Mouse (Mus musculus) embryo, embryonic 10 days (tissue): ENCODE results near the gene Gm10842.

Source experiments
- DNase-seq: peaks from one replicate; pipeline ENCODE4 v3.0.0-alpha.2; 2015; ENCODE audit warnings: low spot score

Gm10842 gene

DNA sequence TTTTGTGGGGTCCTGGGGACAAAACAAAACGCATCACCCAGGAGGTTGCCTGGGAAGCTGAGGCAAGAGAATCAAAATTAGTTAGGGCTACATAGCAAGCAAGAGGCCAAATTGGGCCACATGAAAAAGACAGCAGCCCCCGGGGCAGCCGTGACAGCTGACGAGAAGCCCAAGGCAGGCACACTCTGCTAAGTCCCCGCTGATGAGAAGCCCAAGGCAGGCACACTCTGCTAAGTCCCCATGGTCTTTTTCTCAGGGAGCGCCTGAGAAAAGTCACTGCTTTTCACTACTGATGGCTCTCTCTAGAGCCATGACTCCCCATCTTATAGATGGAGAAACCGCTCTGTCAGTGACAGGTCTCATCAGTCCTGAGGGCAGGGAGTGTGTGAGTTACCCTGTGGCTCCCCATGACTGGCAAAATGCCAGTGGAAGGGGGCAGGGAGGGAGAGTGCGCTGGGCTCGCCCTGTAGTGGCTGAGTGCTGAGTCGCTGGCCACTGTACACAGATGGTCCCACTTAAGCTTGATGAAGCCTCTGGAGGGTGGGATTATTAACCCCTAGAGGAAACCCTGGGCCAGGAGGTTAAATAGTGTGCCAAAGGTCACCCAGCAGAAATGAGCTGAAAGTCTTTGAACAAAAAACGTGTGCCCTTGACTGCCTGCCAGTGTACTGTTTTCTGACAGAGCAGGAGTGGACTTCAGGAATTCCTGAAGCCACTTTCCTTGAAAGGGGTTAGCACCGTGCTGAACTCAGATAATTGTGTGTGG lies 6.6 kb downstream of the Gm10842 start:
- DNase-seq, result peak; percentile 79

DNA sequence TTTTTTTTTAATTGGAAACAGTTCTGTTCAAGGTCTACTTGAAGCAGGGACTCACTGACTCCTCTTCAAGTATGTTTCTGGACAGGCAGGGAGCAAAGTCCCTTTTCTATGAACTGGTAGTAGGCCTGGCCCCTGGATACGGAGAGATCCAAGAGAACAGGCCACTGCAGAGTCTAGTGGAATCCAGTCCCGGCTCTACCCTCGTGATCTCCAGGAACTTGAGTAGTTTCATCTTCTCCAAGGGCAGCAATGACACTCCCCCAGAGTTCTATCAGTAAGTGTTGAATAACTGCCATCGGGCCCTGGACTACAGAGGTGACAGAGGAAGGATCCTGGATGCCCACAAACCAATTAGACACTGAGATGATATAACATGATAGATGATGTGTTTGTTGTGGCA lies 9.2 kb downstream of the Gm10842 start:
- no peak for DNase-seq

DNA sequence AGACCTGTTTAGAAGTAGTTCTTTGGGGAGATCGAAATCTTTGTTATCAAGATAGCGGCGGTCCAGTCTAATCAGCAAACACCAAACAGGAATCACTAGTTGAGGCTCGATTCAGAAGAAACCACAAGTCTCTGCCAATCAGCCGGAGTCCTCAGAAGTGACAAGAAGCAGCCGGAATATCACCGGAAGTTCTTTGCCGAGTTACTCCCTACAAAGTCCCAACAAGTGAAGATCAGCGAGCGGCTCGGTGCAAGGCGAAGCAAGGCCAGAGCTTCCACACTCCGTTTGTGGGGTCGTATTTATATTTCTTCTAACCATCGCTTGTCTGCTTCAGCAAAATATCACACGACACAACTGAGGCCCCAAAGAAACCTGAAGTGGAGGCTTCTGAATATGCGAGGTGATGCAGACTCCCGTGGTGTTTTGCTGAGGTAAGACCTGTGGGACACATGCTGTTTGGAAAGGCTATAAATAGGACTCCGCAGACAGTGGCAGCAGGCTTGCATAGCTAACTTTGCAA lies 10.1 kb downstream of the Gm10842 start:
- DNase-seq, result no peak

DNA sequence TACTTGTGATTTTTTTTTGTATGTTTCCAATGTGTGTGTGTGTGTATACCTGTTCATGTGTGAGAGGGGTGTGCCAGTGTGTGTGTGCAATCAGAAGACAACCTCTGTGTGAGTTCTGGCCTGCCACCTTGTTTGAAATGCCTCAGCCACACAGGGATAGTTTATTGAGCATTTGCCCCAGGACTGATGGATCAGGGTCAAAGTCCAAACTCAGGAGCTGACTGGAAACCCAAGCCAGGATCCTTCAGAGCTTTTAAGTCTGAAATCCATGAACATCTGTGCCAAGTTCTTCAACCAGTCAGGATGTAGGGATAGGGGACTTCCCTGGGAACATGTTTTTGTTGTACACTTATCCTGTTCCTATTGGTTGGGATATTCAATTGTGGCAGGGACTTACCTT lies 11.4 kb downstream of the Gm10842 start:
- DNase-seq, result no peak

DNA sequence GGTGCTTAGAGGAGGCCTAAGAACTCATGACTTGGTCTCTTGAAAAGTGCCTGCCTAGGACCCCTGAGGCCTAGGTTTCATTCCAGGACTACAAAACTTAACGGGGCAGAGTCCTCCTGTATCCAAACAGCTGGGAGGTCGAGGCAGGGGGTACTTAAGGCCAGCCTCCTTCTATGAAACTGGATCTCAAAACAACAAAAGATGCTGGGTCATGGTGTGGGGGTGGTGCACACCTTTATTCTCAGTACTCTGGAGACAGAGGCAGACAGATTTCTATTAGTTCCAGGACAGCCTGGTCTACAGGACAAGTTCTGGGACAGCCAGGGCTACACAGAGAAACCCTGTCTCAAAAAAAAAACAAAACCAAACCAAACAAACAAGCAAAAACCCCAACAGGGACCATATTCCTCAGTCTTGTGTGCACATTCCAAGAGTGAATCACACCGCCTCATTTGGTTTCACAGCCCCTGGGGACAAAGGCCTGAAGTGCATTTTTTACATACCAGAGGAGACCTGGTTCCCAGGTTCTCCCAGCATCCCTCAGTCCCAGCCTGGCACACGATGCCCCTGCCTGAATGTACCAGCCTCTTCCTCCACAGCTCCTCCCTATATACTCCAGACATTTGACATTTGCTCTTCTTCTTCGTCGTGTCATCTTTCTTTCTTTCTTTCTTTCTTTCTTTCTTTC lies 13.1 kb downstream of the Gm10842 start:
- no peak for DNase-seq

DNA sequence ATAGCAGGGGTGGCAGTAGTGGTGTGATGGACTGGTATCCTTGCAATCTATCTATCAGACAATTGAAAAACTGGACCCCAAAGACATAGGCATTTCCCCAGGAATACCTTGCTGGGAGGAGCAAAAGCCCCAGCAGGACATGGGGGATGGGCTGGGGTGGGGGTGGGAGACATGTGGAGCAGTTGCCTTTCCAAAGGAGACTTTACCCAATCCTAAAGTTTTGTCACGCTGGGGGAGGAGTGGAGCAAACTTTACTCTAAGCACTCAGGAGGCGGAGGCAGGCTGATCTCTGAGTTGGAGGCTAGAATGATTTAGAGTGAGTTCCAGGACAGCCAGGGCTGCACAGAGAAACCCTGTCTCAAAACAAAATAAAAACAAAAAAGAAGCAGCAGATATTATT lies 14.7 kb downstream of the Gm10842 start:
- no peak for DNase-seq

DNA sequence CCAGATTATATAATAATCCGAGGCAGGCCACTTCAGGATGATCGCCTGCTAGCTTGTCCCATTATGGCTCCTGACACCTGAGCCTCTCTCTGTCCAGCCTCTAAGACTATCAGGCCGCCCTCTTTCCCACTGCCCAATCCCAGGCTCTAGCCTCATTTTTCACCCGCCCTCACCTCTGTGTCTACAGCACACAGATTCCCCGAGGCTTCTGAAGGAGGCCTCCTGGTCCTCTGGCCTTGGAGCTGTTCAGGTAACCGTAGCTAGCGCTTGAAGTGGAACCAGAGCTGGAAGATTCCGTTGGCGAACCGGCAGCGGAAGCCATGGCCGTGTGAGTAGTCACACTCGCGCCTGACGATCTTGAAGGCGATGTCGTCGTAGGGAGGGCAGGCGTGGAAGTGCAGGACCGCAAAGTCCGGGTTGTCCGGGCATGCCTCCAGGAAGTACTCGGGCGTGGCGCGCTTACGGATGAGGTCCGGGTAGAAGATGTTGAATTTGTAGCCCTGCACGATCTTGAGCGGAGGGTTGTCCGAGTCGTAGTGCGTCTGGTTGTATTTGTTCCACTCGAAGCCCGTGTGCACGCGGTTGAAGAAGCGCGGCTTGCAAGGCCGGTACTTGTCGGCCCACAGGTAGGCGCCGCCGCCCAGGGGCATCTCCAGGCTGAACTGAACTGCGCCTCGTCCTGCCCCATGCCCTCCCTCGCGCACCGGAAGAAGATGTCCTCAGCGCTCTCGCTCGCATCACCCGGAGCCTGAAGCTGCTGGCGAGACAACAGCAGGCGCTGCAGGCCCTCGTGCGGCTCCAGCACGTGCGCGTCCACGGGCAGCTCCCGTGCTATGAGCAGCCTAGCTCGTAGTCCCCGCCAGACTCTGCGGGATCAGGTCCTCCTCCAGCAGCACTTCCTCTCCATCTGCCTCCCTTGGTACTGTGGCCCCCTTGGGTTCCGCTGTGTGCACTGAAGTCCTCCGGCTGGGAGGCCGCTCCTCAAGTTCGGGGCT lies 18.1 kb downstream of the Gm10842 start:
- no peak for DNase-seq

DNA sequence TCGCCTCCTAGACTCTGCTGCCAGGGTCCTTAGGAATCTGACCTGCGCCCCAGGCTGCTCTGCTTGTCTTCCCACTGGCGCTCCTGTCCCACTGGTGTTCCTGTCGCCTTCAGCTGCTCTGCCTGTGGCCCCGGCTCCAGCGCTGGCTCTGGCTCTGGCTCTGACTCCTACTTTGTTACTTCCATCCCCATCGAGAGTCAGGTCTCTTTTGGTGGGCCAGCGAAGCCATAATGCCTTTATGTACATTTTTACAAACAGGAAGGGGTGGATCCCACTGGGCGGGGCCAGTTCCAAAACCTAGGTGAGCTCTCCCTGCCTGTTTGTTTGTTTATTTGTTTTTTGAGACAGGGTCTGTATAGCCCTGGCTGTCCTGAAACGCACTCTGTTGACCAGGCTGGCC lies 20.1 kb downstream of the Gm10842 start:
- DNase-seq, result no peak

DNA sequence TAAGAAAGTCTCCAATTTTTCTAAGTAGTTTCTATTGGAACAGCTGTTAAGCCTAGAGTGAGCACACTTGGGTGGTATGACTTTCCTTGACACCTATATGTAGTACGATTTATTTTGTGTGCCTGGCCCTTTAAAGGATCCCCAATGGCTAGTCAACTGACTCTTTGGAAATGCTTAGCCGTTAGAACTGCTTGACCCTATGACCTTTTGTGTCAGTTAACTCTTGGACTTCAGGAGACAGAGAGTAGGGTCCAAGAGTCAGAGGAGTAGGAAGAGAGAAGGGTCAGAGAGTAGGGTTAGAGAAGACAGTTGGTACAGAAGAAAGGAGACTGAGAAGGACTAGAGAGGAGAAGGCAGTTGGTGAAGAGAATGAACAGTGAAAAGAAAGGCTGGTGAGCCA lies 31.8 kb downstream of the Gm10842 start, which contains the start of gene Tlk2:
TSS of gene Tlk2 (plus strand) at position 292 of the 400 bp plus-strand sequence.
- DNase-seq, result no peak

DNA sequence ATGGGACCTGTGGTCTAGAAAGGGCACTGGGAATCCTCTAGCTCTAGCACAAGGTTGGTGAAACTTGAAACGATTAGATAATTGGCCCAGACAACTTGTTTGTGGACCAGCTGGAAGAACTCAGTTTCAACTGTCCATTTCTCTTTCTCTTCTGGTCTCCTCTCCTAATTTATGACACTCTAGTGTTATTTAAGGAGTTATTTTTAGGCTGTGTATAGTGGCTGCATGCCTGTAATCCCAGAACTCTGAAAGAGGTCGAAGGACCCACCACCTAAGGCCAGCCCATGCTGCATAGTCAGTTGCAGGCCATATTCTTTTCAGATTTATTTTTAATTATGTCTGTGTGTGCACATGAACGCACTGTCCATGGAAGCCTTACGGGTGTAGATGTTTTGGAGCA lies 32.8 kb downstream of the Gm10842 start:
- DNase-seq, result no peak

DNA sequence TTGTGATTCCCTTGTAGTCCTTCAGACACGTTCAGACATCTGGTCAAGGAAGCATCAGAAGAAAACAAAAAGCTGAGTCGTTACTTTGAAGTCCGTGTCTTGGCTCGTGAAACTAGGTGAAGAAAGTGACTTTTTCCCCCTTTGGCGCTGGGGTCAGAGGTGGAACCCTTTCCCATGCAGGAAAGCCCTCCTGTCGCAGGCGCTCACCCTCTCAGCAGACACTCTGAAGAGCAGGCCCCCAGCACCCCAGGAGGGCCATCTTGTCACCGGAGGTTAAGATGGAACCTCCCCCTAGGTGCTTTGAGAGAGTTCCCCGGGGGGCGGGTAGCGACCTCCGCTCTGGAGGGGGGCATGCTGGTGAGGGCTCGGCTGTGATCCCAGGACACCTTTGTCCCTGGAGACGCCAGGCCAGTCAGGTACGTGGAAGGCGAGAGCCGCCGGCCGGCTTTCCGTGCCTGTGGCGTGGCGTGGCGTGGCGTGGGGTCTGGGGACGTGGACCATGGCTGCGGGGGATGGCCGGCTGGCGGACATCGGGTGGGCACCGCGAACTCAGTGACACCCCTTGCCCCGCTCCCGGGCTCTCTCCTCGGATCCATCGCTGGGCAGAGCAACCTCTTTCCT lies 33.9 kb downstream of the Gm10842 start:
- DNase-seq, result peak; percentile 34

DNA sequence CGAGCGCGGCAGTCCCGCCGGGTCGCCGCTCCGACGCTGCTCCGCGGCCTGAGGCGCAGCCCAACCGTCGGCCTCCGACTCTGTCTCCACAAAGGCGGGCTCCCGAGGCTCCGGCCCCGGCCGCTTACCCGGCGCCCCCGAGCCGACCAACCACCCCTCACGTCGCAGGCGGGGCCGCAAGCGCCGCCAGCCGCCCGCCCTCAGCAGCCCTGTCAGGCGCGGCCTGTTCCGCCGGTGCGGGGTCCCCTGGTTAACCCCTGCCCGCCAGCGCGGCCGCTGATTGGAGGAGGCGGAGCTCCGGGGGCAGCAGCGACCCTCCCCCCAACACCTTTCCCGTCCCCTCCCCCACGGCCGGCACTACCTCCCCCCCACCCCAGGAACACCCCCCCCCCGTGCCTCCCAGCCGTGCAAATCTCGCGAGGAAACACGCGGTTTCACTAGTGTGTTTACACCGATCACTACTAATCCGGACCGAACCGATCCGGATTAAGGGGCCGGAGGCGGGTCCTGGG lies 34.5 kb downstream of the Gm10842 start:
- DNase-seq, result peak; percentile 92

DNA sequence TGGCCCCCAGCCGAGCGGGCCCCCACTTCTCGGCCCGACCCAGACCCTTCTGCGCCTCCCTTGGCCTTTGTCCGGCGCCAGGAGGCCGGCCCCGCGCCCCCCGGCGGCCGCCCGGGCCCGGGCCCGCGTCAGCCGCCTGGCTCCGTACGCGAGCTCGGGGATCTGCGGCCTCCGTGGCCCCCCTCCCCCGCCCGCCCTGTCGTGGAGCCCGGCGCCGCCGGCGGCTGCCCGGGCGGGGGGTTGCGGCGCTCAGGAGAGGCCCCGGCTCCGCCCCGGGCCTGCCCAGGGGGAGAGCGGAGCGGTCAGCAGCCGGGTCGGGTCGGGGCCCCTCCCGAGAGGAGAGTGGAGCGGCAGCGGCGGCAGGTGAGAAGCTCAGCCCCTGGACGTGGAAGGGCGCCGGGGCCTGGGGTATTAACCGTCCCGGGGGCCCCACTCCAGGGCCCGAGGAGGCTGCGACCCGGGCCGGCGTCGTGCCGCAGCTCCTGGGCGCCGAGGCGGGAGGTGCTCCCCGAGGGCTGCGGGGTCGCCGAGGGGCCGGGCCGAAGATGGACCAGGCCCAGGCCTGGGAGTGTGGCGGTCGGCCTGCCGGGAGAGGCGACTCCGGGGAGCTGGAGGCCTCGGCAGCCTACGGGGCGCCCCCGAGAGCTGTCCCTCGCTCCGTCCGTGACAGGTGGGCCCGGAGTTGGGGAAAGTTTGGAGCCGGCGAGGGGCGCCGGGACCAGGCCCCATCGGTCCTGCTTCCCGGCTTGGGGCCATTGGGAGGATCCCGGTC lies 35.2 kb downstream of the Gm10842 start:
- peak; percentile 25 for DNase-seq

DNA sequence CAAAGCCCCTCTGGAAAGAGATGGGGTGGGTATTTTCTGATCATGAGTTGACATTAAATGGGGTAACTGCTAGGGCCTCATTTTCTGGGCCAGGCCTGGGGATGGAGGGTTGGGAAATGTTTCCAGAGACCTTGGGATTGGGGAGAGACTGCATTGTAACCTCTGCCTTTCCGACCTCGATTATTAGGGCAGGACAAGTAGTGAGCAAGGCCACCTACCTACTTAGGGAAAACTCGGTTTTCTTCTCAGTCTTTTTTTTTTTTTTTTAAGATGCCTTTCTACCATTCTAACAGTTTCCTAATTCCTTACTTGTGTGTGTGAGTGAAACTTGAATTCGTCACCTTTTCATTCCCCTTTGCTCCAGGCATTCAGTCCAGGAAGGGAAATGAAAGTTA lies 35.8 kb downstream of the Gm10842 start:
- no peak for DNase-seq

DNA sequence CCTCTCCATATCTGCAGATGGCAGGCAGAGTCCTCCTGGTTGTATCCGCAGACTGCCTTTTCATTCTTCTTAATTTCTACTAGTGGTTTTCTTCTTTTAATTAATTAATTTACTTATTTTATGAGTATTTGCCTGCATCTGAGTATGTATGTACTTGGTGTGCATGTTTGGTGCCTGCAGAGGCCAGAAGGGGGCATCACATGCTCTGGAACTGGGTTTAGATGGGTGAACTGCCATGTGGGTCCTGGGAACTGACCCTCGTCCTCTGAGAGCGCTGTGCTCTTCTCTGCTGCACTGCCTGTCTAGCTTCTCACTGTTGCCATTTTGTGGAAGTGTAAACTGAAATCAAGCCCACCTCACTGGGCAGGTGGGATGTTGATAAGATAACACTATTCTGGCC lies 38.0 kb downstream of the Gm10842 start:
- DNase-seq, result peak; percentile 26

DNA sequence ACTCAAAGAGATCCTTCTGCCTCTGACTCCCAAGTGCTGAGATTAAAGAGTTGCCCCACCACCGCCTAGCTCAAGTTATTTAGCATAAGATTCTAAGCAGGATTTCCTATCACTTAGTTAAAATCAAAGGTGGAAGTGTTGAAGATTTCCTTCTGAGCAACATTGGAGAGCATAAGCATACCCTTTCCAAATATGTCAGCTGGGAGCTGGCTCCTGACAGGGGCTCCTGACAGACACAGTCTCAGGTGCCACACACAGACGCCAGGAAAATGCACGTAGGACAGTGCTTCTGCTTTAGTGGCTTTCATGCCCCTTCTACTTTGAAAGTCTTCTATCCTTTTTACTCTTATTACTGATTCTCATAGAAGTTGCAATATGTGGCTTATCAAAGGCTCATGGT lies 45.5 kb downstream of the Gm10842 start:
- no peak for DNase-seq
